Mouse (Mus musculus): ENCODE data around the gene Vps52. TPM values are rescaled to one million over a fixed set of nuclear protein-coding genes. Genes with fewer than 3 reads are reported as not detected.
A peak's percentile ranks its signal among the peaks of the same experiment; 100 is the strongest.

Gene Vps52
- 10 to 100 TPM; 29.6 to 33.5 TPM for total RNA-seq (2021)
- long read RNA-seq, experiment 1, transcript Vps52-201 (20 exons, 3,383 nt), result major isoform, 80 of 94 reads
- long read RNA-seq, experiment 1, partial matches to known transcripts, result 8 of 94 reads
- long read RNA-seq, experiment 1, other reads (novel, unspliced or antisense), result 6 of 94 reads
- long read RNA-seq, experiment 2, transcript Vps52-201 (20 exons, 3,383 nt), result major isoform, 51 of 66 reads
- long read RNA-seq, experiment 2, partial matches to known transcripts, result 12 of 66 reads
- long read RNA-seq, experiment 2, other reads (novel, unspliced or antisense), result 3 of 66 reads

DNA sequence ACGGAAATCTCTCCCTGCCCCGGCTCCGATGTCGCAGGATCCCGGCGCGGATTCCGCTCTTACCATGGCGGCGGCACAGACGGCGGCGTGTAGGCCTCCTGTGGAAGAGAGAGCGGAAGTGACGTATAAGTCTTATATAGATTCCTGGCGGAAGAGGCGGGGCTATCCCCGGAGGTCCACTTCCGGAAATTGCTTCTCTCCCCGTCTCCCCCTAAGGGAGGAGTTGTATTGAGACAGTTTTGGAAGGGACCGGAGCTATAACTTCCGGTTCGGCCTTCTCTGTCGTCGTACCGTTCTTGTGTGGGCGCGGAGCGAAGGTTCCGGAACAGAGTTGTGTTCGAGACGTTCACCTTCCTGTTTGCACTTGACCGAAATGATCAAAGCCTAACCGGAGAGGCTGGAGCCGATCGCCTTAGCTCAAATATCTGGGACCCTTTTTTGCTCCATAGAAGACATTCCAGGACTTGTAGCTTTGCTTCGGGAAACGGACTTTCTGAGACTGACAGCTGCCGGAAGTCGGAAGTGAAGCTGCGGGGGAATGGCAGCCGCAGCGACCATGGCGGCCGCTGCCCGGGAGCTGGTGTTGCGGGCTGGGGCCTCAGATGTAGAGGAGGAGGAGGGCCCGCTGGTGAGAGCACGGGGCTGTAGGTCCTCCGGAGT, at the start of gene Vps52, which contains the start of gene Rps18:
Vps52 (plus strand) TSS at position 258 of the 660 bp plus-strand sequence.
Rps18 (minus strand) TSS at position 447 of the 660 bp plus-strand sequence.
- DNase-seq (ENCODE audit: low spot score), result peak; percentile 98

DNA sequence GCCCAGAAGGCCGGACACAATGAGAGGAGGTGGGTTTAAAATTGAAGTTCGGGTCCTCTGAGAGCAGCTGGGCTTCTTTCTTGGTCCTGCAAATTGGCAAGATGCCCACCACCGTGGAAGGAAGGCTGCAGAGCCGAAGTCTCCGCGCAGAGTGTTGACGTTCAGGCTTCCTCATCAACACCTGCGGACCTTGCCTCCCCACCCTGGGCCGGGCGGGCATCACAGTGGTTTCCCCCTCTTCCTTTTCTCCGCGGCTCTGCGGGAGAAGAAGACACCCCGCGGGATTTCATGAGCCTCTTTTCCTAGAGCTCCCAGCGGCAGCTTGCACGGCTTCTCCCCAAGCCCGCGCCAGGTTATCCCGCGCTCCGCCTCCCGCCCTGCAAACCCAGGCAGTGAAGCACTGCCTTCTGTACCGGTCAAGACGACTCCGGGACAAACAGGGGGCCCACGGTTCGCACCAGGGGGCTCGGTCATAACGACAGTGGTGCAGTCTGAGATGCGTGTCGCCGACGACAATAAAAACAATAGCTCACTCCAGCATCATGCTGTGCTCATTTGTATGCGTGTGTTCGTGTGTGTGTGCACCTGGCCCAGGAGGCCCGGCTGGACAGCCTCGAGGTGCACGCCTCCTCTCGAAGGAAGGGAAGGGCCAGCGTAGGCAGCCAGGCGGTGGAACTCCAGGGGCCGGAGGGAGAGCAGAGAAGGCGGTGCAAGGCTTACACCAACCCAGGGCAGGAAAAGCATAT, 47.1 kb upstream of the Vps52 start:
- no peak for DNase-seq (ENCODE audit: low spot score)

DNA sequence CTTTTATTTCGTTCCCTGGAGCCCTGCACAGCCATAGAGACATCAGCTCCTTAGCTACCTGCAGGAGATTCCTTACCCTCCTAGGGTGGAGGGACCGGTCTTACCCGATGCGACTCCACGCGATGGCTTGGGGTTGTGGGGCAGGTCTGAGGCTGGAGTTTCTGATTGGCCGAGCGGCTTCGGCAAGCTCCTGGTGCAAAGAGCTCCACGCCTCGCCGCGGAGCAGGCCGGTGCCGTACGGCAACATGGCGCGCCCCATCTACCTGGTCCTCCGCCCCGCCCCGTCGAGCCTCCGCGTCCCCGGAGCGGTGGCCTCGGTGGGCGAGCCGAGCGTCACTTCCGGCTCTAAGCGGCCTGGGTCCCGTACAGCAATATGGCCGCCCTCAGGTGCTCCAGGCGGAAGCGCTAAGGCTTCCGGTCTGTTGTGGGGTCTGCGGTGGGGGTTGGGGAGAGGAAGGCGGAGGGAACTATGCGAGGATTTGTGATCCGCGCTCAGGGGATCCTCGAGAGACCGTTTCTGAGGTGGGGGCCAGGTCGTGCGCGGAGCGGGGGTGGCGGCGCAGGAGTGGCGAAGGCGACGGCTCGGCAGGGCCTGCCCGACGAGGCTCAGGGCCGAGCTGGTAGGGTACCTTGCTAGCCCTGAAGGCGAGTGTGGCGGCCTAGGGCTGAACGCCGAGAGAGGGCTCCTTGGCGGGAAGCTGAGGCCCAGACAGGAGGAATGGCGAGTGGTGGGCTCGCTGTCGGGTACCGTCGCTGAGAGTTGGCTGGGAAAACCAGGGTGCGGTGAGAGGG, 46.3 kb upstream of the Vps52 start, which contains the start of gene Daxx:
Daxx (plus strand) TSS at position 338 of the 792 bp plus-strand sequence.
- DNase-seq (ENCODE audit: low spot score), result peak; percentile 98

DNA sequence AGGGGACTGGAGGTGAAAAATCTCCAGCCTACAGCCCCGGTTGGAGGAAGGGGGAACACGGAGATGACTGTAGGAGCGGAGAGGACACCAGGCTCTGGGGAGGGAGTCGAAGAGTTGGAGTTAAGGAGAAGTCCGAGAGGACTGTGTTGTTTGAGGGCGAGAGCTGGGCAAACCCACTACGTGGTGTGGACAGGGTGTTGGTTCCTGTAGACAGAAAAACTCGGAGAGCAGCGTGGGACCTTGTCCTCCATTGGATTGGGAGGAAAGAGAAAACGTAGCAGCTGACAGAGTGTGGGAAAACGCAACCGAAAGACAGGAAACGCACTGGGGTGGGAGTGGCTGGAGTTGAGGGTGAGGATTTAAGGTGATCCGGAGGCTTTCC, 45.8 kb upstream of the Vps52 start:
- no peak for DNase-seq (ENCODE audit: low spot score)

DNA sequence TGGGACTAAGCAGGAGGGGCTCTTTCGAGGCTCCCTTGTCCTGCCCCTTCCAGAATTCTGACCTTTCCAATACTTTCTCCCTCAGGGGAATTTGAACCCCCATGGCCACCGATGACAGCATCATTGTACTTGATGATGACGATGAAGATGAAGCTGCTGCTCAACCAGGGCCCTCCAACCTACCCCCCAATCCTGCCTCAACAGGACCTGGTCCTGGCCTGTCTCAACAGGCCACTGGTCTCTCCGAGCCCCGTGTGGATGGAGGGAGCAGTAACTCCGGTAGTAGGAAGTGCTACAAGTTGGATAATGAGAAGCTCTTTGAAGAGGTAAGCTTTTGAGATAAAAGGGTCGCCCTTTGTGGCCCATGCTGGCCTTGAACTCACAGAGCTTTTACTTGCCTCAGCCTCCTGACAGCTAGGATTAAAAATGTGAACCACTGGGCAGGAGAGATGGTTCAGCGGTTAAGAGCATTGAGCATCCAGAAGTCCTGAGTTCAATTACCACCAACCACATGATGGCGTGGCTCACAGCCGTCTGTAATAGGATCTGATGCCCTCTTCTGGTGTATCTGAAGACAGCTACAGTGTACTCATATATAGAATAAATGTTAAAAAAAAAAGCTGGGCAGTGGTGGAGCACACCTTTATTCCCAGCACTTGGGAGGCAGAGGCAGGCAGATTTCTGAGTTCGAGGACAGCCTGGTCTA, 45.1 kb upstream of the Vps52 start:
- DNase-seq (ENCODE audit: low spot score), result no peak

DNA sequence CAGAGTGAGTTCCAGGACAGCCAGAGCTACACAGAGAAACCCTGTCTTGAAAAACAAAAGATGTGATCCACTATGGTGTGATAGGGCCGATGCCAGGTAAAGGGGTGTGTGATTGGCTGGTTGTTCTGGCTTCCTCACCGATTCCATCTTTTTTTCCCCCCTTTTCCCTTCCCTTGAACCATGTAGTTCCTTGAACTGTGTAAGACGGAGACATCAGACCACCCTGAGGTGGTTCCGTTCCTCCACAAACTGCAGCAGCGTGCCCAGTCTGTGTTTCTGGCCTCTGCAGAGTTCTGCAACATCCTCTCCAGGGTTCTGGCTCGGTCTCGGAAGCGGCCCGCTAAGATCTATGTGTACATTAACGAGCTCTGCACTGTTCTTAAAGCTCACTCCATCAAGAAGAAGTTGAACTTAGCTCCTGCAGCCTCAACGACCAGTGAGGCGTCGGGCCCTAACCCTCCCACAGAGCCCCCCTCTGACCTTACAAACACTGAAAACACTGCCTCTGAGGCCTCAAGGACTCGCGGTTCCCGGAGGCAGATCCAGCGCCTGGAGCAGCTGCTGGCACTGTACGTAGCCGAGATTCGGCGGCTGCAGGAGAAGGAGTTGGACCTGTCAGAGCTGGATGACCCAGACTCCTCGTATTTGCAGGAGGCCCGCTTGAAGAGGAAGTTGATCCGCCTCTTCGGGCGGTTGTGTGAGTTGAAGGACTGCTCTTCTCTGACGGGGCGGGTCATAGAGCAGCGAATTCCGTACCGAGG, 44.4 kb upstream of the Vps52 start:
- no peak for DNase-seq (ENCODE audit: low spot score)

DNA sequence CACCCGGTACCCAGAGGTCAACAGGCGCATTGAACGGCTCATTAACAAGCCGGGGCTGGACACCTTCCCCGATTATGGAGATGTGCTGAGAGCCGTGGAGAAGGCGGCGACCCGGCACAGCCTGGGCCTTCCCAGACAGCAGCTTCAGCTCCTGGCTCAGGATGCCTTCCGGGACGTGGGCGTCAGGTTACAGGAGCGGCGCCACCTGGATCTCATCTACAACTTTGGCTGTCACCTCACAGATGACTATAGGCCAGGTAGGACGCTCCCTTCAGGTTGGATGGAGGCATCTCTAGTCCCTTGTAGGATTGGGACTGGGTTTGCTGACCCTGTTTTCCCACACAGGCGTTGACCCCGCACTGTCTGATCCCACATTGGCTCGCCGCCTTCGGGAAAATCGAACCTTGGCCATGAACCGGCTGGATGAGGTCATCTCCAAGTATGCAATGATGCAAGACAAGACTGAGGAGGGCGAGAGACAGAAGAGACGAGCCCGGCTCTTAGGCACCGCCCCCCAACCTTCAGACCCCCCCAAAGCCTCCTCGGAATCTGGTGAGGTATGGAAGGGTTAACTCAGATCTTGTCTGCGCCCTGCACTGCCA, 43.7 kb upstream of the Vps52 start:
- DNase-seq (ENCODE audit: low spot score), result no peak

DNA sequence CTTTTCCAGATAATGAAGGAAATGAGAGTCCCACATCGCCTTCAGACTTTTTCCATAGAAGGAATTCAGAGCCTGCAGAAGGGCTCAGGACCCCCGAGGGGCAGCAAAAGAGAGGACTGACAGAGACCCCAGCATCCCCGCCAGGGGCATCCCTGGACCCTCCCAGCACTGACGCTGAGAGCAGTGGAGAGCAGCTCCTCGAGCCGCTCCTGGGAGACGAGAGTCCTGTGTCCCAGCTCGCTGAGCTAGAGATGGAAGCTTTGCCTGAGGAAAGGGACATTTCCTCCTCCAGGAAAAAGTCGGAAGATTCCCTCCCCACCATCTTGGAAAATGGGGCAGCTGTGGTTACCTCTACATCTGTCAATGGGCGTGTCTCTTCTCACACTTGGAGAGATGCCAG, 42.3 kb upstream of the Vps52 start:
- DNase-seq (ENCODE audit: low spot score), result no peak

GRCm38 (mm10) chr17:33913905-33914304, 41.7 kb upstream of the Vps52 start:
- no peak for DNase-seq (ENCODE audit: low spot score)

DNA sequence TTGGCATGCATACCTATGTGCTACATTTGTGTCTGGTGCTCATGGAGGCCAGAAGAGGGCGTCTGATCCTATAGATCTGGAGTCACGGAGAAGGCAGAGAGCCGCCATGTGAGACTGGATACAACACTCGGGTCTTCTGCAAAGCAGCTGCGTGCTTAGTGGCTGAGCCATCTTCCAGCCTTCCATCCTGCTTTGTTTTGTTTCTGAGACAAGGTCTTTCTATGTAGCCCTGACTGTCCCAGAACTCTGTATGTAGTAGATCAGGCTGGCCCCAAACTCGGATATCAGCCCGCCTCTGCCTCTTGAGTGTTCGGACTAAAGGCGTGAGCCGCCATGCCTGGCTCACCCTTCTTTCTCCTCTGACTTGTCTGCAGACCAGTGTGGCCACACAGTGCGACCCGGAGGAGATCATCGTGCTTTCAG, 40.6 kb upstream of the Vps52 start:
- DNase-seq (ENCODE audit: low spot score), result no peak

DNA sequence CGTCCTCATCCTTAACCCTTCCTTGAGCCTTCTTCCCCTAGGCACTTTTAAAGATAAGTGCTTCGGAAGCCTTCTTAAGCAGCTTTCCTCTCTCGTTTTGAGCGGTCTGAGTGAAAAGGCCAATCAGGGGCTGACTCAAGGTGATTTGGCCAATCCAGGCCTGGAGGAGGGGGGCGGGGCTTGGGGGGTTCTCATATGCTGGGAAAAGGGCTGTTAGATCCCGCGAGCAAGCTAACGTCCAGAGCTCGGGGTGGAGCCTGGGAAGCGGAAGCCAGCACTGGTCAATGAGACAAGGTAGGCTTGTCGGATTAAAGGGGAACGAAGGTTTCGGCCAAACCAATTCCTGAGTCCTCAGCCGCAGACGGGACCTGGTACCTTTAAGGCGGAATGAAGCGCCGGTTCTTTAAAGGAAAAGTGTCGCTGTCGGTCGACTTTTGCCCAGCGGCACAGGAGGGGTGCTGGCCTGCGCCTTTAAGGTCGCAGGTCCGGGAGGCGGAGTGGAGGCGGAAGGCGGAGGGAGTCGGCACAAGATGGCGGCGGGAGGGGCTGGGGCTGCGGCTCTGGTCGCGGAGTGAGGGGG, 39.9 kb upstream of the Vps52 start, which contains the start of the genes Tapbp and Zbtb22:
Tapbp (plus strand) TSS at position 229 of the 580 bp plus-strand sequence.
Zbtb22 (plus strand) TSS at position 234 of the 580 bp plus-strand sequence.
- DNase-seq (ENCODE audit: low spot score), result peak; percentile 97

GRCm38 (mm10) chr17:33916294-33916693, 39.3 kb upstream of the Vps52 start:
- DNase-seq (ENCODE audit: low spot score), result peak; percentile 49

GRCm38 (mm10) chr17:33916847-33917655, 38.6 kb upstream of the Vps52 start:
- DNase-seq (ENCODE audit: low spot score), result no peak

DNA sequence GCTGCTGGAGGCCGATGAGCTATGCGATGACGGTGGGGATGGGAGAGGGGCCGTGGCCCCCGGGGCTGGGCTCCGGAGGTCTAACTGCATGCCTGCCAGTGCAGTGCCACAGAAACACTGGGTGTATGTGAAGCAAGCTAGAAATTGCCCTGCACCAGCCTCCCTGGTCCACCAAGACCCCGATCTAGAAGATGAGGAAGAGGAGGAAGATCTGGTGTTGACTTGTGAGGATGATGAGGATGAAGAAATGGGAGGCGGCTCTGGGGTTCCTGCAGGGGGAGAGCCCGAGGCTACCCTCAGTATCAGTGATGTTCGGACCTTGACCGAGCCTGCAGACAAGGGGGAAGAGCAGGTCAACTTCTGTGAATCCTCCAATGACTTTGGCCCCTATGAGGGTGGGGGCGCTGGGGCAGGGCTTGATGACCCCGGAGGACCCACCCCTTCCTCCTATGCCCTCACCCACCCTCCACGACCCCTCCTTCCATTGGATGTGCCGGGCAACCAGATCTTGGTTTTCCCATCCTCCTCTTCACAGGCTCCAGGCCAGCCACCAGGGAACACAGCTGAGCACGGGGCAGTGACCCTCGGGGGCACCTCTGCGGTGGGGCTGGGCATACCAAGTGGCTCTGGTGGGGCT, 37.8 kb upstream of the Vps52 start:
- DNase-seq (ENCODE audit: low spot score), result no peak

GRCm38 (mm10) chr17:33918293-33919203, 37.1 kb upstream of the Vps52 start:
- DNase-seq (ENCODE audit: low spot score), result peak; percentile 55
